Mouse (Mus musculus) lung, postnatal 0 days (tissue): ENCODE data around the gene Tspan3. TPM values are rescaled to one million over a fixed set of nuclear protein-coding genes. Genes with fewer than 3 reads are reported as not detected.

Experiments
- ATAC-seq: fragments of 200-750 bp; cut with Nextera tagmentation; 2 replicates; pipeline ENCODE4 v1.8.0; 2017; ENCODE audit warnings: moderate library complexity
- DNase-seq: peaks from one replicate; pipeline ENCODE4 v3.0.0-alpha.2; 2016; ENCODE audit warnings: low spot score
- H3K27ac ChIP-seq: fragments of 300-500 bp; sonication (generic); 2 replicates; pipeline ENCODE4 v1.5.1; 2014; ENCODE audit warnings: antibody characterized with exemption, mild to moderate bottlenecking, low read length, mixed read lengths
- H3K27me3 ChIP-seq: fragments of 300-500 bp; sonication (generic); replicated peaks from 2 replicates; pipeline ENCODE4 v1.6.1; 2014; ENCODE audit warnings: low read length, mixed read lengths; ENCODE audit not compliant: insufficient read depth
- H3K36me3 ChIP-seq: fragments of 300-500 bp; sonication (generic); 2 replicates; pipeline ENCODE4 v1.6.1; 2014; ENCODE audit warnings: low read length, mixed read lengths; ENCODE audit not compliant: insufficient read depth
- H3K4me1 ChIP-seq: fragments of 300-500 bp; sonication (generic); 2 replicates; pipeline ENCODE4 v1.6.1; 2014; ENCODE audit warnings: antibody characterized with exemption, low read depth, low read length, mixed read lengths; ENCODE audit not compliant: insufficient read depth
- H3K4me2 ChIP-seq: fragments of 300-500 bp; sonication (generic); replicated peaks from 2 replicates; pipeline ENCODE4 v1.6.1; 2014; ENCODE audit warnings: low read depth, mild to moderate bottlenecking, low read length, moderate library complexity, mixed read lengths
- H3K4me3 ChIP-seq: fragments of 300-500 bp; sonication (generic); 2 replicates; pipeline ENCODE4 v1.5.1; 2014; ENCODE audit warnings: low read depth, low read length
- H3K9ac ChIP-seq: fragments of 300-500 bp; sonication (generic); replicated peaks from 2 replicates; pipeline ENCODE4 v1.6.1; 2014; ENCODE audit warnings: low read depth, mild to moderate bottlenecking
- H3K9me3 ChIP-seq: fragments of 300-500 bp; sonication (generic); 2 replicates; pipeline ENCODE4 v1.6.1; 2016; ENCODE audit warnings: low read length, mixed read lengths
- CTCF ChIP-seq: IDR thresholded peaks from 2 replicates; pipeline ENCODE4 v1.5.1; 2016; ENCODE audit warnings: antibody characterized with exemption, mild to moderate bottlenecking
- EP300 ChIP-seq: IDR thresholded peaks from 2 replicates; pipeline ENCODE4 v1.6.1; 2016; ENCODE audit warnings: antibody characterized with exemption, mild to moderate bottlenecking, control low read depth
- WGBS: fragments of 180-500 bp; shearing (Covaris S2); extraction: QIAGEN DNeasy Blood & Tissue Kit; methylation state at CpG from one replicate; pipeline ENCODE4 v1.1.7; 2014; 5-methylcytosine and 5-hydroxymethylcytosine counted together
- polyA plus RNA-seq: library from polyadenylated mRNA; unstranded; fragments of >200 nt; fragmentation: Nextera tagmentation; extraction: Ambion mirVana; gene quantifications from 2 replicates; pipeline ENCODE4 v1.2.1, GENCODE M21; 2015

Tspan3 gene
- polyA plus RNA-seq, 1 experiment from 2014 or later: 190 TPM

DNA sequence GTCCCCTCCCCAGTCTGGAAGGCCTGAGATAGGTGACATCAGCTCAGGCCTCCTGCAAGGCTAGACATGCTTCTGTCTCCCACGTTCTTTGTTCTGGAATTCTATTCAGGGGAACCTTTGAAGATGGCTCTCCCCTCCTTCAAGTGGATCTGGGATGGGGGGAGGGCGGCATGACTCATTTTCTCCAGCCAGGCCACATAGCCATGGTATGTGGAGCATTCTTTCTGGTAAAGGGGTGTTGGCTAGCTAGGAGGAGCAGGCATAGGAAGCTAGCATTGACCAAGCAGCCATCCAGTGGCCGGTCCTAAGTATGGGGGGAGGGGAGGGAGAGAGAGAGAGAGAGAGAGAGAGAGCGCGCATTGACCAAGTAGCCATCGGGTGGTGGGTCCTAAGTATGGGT lies 57.8 kb downstream of the Tspan3 start:
- TF ChIP-seq CTCF (no peak), EP300 (peak; percentile 63; the same call in 1 of the 2 replicates)
- Histone ChIP-seq H3K36me3 (no peaks in the 10 kb centered on the region), H3K9me3 (no peaks in the 10 kb centered on the region), H3K4me3 (no peak overlapping the region), H3K27me3 (no peaks in the 10 kb centered on the region), H3K4me2 (no peak overlapping the region), H3K9ac (no peak overlapping the region), H3K4me1 (peaks cover 4% of the 10 kb centered on the region), H3K27ac (no peak overlapping the region)
- WGBS: 73% methylated on average over 6 of the region's 6 CpGs
- DNase-seq (no peak), ATAC-seq (peak; percentile 78)

DNA sequence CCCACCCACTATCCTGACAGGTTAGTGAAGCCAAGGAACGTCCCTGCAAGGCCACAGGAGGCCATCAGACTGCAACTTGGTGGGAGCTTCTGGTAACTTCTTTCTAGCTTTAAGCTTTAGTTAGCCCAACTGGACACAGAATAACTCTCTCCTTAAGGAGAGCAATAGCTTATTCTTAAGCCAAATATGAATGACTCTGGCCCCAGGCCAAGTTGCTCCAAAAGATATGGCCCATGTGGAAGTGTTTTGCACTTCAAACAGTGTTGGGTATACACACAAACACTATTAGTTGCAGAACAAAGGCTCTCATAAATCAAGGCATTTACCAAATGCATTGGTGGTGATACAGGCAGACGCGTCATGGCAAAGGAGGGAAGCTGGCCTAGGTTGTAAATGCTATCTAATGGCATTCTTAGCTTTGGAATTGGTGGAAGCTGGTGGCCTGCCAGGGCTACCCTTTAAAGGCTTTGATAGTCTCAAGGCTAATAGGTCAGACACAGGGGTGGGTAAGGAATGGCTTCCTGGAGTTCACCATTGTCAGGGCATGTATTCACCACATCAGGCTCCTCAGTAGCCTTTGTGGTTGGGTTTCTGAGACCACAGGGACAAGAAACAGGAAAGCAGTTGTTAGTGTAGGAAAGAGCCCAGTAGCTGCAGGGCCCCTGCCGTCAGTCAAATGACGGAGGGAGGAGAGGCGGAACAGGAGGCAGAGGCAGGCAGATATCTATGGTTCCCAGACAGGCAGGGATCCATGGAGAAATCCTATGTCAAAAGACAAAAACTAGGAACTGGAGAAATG lies 58.8 kb downstream of the Tspan3 start:
- peaks cover 4% of the 10 kb centered on the region for H3K4me1 ChIP-seq
- TF ChIP-seq CTCF (no peak), EP300 (no peak)
- no peak overlapping the region for H3K9ac ChIP-seq

DNA sequence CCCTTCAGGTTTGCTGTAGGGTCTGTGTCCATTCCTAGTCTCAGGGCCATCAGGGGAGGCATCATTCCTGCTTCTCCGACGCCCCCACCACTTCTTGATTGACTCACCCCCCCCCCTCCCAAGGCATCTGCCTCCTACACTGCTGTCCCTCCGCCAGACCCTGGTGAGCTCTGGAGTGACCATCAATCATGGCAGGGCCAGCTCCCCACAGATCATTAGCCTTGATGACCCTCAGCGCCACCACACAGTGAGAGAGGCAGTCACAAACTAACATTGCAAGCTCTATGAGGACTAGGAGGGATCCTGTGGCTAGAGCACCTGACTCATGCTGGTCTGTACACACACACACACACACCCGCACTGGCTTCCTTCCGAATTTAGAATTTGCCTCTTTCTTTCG lies 60.4 kb downstream of the Tspan3 start:
- Histone ChIP-seq H3K27me3 (no peaks in the 10 kb centered on the region), H3K27ac (no peak overlapping the region), H3K4me1 (peaks cover 4% of the 10 kb centered on the region), H3K4me2 (no peak overlapping the region), H3K4me3 (no peak overlapping the region), H3K9me3 (no peaks in the 10 kb centered on the region), H3K36me3 (no peaks in the 10 kb centered on the region), H3K9ac (no peak overlapping the region)
- TF ChIP-seq CTCF (no peak), EP300 (no peak)
- 38% methylated on average over 7 of the region's 7 CpGs for WGBS
- DNase-seq (no peak), ATAC-seq (no peak)

More for the DNA sequence above, 58.8 kb downstream of the Tspan3 start:
- Histone ChIP-seq H3K4me3 (no peak overlapping the region), H3K27ac (no peak overlapping the region), H3K36me3 (no peaks in the 10 kb centered on the region), H3K4me2 (no peak overlapping the region), H3K27me3 (no peaks in the 10 kb centered on the region), H3K9me3 (no peaks in the 10 kb centered on the region)
- WGBS: 68% methylated on average over 6 of the region's 6 CpGs
- no peak for ATAC-seq
- DNase-seq: no peak

DNA sequence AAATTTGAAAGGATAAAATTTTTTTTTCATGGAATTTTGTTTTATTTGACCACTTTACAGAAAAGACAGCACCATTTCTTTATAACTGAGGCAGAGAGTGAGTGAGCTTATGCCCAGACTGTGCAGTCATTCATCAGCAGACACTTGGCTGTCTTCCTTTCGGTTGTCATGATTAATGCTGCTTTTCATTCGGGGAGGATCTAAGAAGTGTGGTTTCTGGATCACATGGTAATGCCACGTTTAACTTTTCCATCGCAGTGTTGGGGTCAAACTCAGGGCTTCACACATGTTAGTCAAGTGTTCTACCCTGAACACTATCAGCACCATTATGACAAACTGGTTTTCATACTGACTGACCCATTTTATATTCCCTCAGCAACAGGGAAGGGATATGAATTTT lies 64.3 kb downstream of the Tspan3 start:
- no peaks in the 10 kb centered on the region for H3K36me3 ChIP-seq
- no peak overlapping the region for H3K4me3 ChIP-seq
- WGBS: 17% methylated on average over 4 of the region's 4 CpGs
- DNase-seq (no peak), ATAC-seq (no peak)
- H3K4me1 ChIP-seq: no peaks in the 10 kb centered on the region
- TF ChIP-seq EP300: no peak
- no peak for TF ChIP-seq CTCF
- H3K4me2 ChIP-seq: no peak overlapping the region
- H3K9ac ChIP-seq: no peak overlapping the region
- H3K9me3 ChIP-seq: no peaks in the 10 kb centered on the region
- H3K27me3 ChIP-seq: no peaks in the 10 kb centered on the region
- H3K27ac ChIP-seq: no peak overlapping the region

DNA sequence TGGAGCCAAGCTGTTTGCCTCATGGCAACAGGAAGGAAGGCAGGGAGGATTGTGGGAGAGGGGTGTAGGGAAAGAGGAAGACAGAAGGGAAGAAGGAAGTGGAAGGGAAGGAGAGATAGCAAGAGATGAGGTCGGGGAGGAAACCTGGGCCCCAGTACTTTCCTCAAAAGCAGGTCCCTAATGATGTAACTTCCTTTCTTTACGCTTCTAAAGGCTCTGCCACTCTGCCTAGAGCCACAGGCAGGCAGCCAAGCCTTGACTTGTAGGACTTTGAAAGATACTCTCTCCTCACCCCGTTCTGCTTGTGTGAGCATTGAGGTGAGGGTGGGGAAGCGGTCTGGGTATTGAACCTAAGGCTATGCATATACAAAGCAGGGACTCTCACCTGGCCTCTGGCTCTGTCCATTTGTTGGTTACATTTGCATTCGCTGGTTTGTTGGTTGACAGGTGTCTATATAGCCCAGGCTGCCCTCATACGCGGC lies 65.2 kb downstream of the Tspan3 start:
- TF ChIP-seq EP300: no peak
- no peak for TF ChIP-seq CTCF
- Histone ChIP-seq H3K9ac (no peak overlapping the region), H3K27me3 (no peaks in the 10 kb centered on the region), H3K4me1 (no peaks in the 10 kb centered on the region), H3K4me2 (no peak overlapping the region), H3K36me3 (no peaks in the 10 kb centered on the region), H3K4me3 (no peak overlapping the region), H3K27ac (no peak overlapping the region), H3K9me3 (no peaks in the 10 kb centered on the region)
- 70% methylated on average over 7 of the region's 7 CpGs for WGBS
- ATAC-seq: no peak
- DNase-seq: no peak

DNA sequence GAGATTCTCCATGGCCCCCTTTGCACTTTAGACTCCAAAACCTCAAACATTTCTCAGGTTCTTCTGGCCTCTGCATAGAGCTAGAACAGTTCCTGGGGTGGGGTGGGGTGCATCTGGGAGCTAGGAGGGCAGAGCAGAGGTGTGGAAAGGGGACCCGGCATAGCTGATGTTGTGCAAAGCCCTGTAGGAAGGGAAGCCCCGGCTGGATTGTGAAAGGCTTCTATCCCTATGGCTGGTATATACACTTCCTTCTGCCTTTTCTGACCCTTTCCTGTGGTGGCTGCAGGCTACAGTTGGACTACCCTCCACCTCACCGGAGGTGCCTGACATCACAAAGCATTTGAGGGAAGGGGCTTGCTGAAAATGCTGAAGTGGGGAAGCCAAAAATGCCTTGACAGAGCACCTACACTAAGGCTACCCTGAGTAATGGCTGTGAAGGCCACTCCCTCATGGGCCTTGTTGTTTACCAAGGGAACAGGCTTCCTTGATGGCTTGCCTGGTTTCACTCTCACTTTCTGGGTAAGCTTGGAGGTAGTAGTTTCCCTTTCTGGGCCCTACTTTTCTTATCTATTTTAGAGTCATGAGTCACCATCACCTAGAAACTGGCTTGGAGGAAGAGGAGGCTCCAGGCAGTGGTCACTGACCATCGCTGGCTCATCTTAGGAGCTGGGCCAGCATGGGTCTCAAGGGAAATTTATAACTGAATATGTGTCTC lies 67.5 kb downstream of the Tspan3 start:
- H3K27me3 ChIP-seq: no peaks in the 10 kb centered on the region
- DNase-seq (no peak), ATAC-seq (peak; percentile 49)
- H3K27ac ChIP-seq: no peak overlapping the region
- H3K9ac ChIP-seq: no peak overlapping the region
- no peak overlapping the region for H3K4me2 ChIP-seq
- no peaks in the 10 kb centered on the region for H3K9me3 ChIP-seq
- H3K36me3 ChIP-seq: no peaks in the 10 kb centered on the region
- no peak overlapping the region for H3K4me3 ChIP-seq
- TF ChIP-seq EP300: no peak
- TF ChIP-seq CTCF: no peak
- H3K4me1 ChIP-seq: no peaks in the 10 kb centered on the region
- 71% methylated on average over 4 of the region's 4 CpGs for WGBS
